Mouse (Mus musculus): ENCODE results near the gene Sf3a2. TPM values are rescaled to one million over a fixed set of nuclear protein-coding genes. Genes with fewer than 3 reads are reported as not detected.

Gene Sf3a2
- polyA plus RNA-seq, 1 experiment from 2014 or later = 61.7 TPM

Other genes starting within 250 kb of the Sf3a2 start
- gene Rexo1, start 236.6 kb upstream of the Sf3a2 start, polyA plus RNA-seq (2018) = 14.2 to 19.1 TPM (median 18.5 TPM) in 3 replicates
- 3.4 to 12.6 TPM (median 6.0 TPM) in 3 replicates for gene Klf16, start 220.9 kb upstream of the Sf3a2 start, polyA plus RNA-seq (2018)
- 11.7 to 58.2 TPM (median 51.7 TPM) in 3 replicates for gene Abhd17a, start 207.9 kb upstream of the Sf3a2 start, polyA plus RNA-seq (2018)
- 34.4 to 66.1 TPM (median 53.0 TPM) in 3 replicates for gene Scamp4, start 195.3 kb upstream of the Sf3a2 start, polyA plus RNA-seq (2018)
- gene Adat3, start 195.3 kb upstream of the Sf3a2 start, polyA plus RNA-seq (2018) = 0.60 to 3.8 TPM (median 2.4 TPM) in 3 replicates
- 0.44 to 1.1 TPM in 2 of 3 replicates, not detected in the other for gene Gm49322, start 192.2 kb upstream of the Sf3a2 start, polyA plus RNA-seq (2018)
- 66.6 to 78.0 TPM (median 74.8 TPM) in 3 replicates for gene Csnk1g2, start 175.4 kb upstream of the Sf3a2 start, polyA plus RNA-seq (2018)
- 16.9 to 26.0 TPM (median 21.9 TPM) in 3 replicates for gene Btbd2, start 141.1 kb upstream of the Sf3a2 start, polyA plus RNA-seq (2018)
- 75.7 to 134 TPM (median 82.8 TPM) in 3 replicates for gene Mknk2, start 120.1 kb upstream of the Sf3a2 start, polyA plus RNA-seq (2018)
- 34.5 to 48.6 TPM (median 44.2 TPM) in 3 replicates for gene Mob3a, start 96.2 kb upstream of the Sf3a2 start, polyA plus RNA-seq (2018)
- gene Izumo4, start 96.0 kb upstream of the Sf3a2 start, polyA plus RNA-seq (2018) = 1.9 to 5.5 TPM (median 2.3 TPM) in 3 replicates
- 92.5 to 126 TPM (median 111 TPM) in 3 replicates for gene Ap3d1, start 55.9 kb upstream of the Sf3a2 start, polyA plus RNA-seq (2018)
- 14.1 to 16.7 TPM (median 15.1 TPM) in 3 replicates for gene Dot1l, start 43.0 kb upstream of the Sf3a2 start, polyA plus RNA-seq (2018)
- 24.5 to 68.8 TPM (median 64.2 TPM) in 3 replicates for gene Plekhj1, start 428 bp downstream of the Sf3a2 start, polyA plus RNA-seq (2018)
- 0.15 TPM in 1 of 3 replicates, not detected in the others for gene Amh, start 7.0 kb downstream of the Sf3a2 start, polyA plus RNA-seq (2018)
- gene Jsrp1, start 15.3 kb downstream of the Sf3a2 start, polyA plus RNA-seq (2018) = not detected in 3 replicates
- 170 to 604 TPM (median 522 TPM) in 3 replicates for gene Oaz1, start 28.5 kb downstream of the Sf3a2 start, polyA plus RNA-seq (2018)
- gene Lingo3, start 45.8 kb downstream of the Sf3a2 start, polyA plus RNA-seq (2018) = not detected in 3 replicates
- gene Lsm7, start 57.0 kb downstream of the Sf3a2 start, polyA plus RNA-seq (2018) = 32.4 to 122 TPM (median 57.0 TPM) in 3 replicates
- 8.7 to 16.8 TPM (median 15.4 TPM) in 3 replicates for gene Sppl2b, start 57.1 kb downstream of the Sf3a2 start, polyA plus RNA-seq (2018)
- gene Tmprss9, start 73.7 kb downstream of the Sf3a2 start, polyA plus RNA-seq (2018) = not detected in 3 replicates
- 25.5 to 160 TPM (median 109 TPM) in 3 replicates for gene Timm13, start 102.8 kb downstream of the Sf3a2 start, polyA plus RNA-seq (2018)
- 6.2 to 17.4 TPM (median 7.2 TPM) in 3 replicates for gene Lmnb2, start 120.0 kb downstream of the Sf3a2 start, polyA plus RNA-seq (2018)
- gene Gadd45b, start 131.9 kb downstream of the Sf3a2 start, polyA plus RNA-seq (2018) = 45.9 to 89.8 TPM (median 71.3 TPM) in 3 replicates
- 0.88 to 1.1 TPM (median 0.93 TPM) in 3 replicates for gene Gng7, start 216.7 kb downstream of the Sf3a2 start, polyA plus RNA-seq (2018)
- gene Diras1, start 227.5 kb downstream of the Sf3a2 start, polyA plus RNA-seq (2018) = not detected in 3 replicates
- gene Slc39a3, start 239.2 kb downstream of the Sf3a2 start, polyA plus RNA-seq (2018) = 6.1 to 14.7 TPM (median 14.6 TPM) in 3 replicates